Mouse (Mus musculus): ENCODE results near the gene Fyb.

- TF ChIP-seq POLR2A (IDR thresholded peaks at IDR 0.05; ENCODE audit: low read depth, low read length) (no peak), CTCF (IDR thresholded peaks at IDR 0.05; ENCODE audit: extremely low read depth, insufficient read length, insufficient replicate concordance, low read depth, low read length) (no peak)
Observed at GRCm38 (mm10) chr15:6548911-6549310, 26.3 kb downstream of the Fyb start.

Measured in small intestine, adult 2 months (tissue).